Mouse (Mus musculus): ENCODE data around the gene Glycam1. TPM values are rescaled to one million over a fixed set of nuclear protein-coding genes. Genes with fewer than 3 reads are reported as not detected.

Glycam1 gene
- polyA plus RNA-seq, 1 experiment from 2014 or later = not detected

DNA sequence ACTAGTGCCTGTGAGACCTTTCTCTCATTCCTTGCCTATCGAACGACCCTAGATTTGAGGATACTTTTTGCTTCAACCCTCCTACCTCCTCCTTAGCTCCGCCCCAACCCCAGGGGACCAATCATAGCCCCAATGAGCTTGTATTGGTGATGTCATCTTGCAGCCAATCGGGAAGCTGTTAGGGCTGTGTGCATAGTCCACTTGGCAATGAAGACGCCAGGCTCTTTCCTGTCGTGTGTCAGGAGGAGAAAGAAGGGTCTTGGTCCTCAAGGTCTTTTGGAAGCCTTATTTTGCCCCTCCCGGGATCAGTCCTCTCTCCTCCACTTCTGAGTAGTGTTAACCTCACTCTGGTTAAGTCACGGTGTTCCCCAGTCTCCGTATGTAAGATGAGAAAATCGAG, 50.8 kb downstream of the Glycam1 start:
- WGBS = 3% methylated on average over 10 of the region's 10 CpGs
- Histone ChIP-seq H3K27me3 (ENCODE audit: low read depth, poor library complexity, severe bottlenecking) (peaks cover 13% of the 10 kb centered on the region; the same call in 1 of the 2 replicates), H3K9me3 (replicated peaks) (no peaks in the 10 kb centered on the region), H3K4me3 (peak overlapping the region; percentile 53), H3K4me1 (peaks cover 25% of the 10 kb centered on the region), H3K27ac (peak overlapping the region; percentile 63), H3K36me3 (no peaks in the 10 kb centered on the region)
- peak; percentile 75 for DNase-seq (ENCODE audit: low spot score)

DNA sequence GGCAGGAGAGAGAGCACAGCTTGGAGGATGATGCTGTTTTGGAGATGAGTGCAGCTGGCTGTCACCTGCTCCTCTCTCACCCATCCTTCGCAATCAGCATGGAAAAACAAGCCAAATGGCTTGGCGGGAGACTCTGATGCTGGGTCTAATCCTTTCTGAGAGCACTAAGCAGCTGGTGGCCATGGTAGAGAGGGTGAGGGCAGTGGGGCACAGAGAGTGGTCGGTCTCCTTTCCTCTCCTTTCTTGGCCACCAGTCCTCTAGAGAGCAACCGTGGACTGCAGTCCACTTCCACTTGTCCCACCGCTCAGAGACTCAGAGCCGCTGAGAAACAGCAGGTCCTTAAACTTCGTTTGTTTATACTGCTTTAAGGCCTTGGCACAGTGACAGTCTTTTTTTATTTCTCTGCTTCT, 51.3 kb downstream of the Glycam1 start:
- DNase-seq (ENCODE audit: low spot score) = no peak
- H3K9me3 ChIP-seq (replicated peaks) = no peaks in the 10 kb centered on the region
- 6% methylated on average over 7 of the region's 7 CpGs for WGBS
- H3K4me1 ChIP-seq = peaks cover 20% of the 10 kb centered on the region
- H3K36me3 ChIP-seq = no peaks in the 10 kb centered on the region
- peaks cover 13% of the 10 kb centered on the region; the same call in 1 of the 2 replicates for H3K27me3 ChIP-seq (ENCODE audit: low read depth, poor library complexity, severe bottlenecking)
- H3K27ac ChIP-seq = peak overlapping the region; percentile 6; the same call in 1 of the 2 replicates
- H3K4me3 ChIP-seq = peak overlapping the region; percentile 53

Other genes with a start within 250 kb of the Glycam1 start
- gene Zfp385a, start 225.0 kb downstream of the Glycam1 start, polyA plus RNA-seq (2016; fragmentation: Nextera tagmentation; extraction: Ambion mirVana) = 22.1 and 22.8 TPM in 2 replicates
- gene Itga5, start 198.3 kb downstream of the Glycam1 start, polyA plus RNA-seq (2016; fragmentation: Nextera tagmentation; extraction: Ambion mirVana) = 33.5 and 36.6 TPM in 2 replicates
- gene Gtsf1, start 134.6 kb downstream of the Glycam1 start, polyA plus RNA-seq (2016; fragmentation: Nextera tagmentation; extraction: Ambion mirVana) = not detected in 2 replicates
- not detected in 2 replicates for gene Gtsf2, start 116.6 kb downstream of the Glycam1 start, polyA plus RNA-seq (2016; fragmentation: Nextera tagmentation; extraction: Ambion mirVana)
- 1.1 and 1.4 TPM in 2 replicates for gene Nckap1l, start 111.3 kb downstream of the Glycam1 start, polyA plus RNA-seq (2016; fragmentation: Nextera tagmentation; extraction: Ambion mirVana)
- 2.0 and 2.9 TPM in 2 replicates for gene Pde1b, start 62.0 kb downstream of the Glycam1 start, polyA plus RNA-seq (2016; fragmentation: Nextera tagmentation; extraction: Ambion mirVana)
- 3.5 and 6.5 TPM in 2 replicates for gene Ppp1r1a, start 27.1 kb downstream of the Glycam1 start, polyA plus RNA-seq (2016; fragmentation: Nextera tagmentation; extraction: Ambion mirVana)
- not detected in 2 replicates for gene Mucl1, start 190.4 kb upstream of the Glycam1 start, polyA plus RNA-seq (2016; fragmentation: Nextera tagmentation; extraction: Ambion mirVana)